Mouse (Mus musculus): Measurements from ENCODE around the gene Car1.

DNA sequence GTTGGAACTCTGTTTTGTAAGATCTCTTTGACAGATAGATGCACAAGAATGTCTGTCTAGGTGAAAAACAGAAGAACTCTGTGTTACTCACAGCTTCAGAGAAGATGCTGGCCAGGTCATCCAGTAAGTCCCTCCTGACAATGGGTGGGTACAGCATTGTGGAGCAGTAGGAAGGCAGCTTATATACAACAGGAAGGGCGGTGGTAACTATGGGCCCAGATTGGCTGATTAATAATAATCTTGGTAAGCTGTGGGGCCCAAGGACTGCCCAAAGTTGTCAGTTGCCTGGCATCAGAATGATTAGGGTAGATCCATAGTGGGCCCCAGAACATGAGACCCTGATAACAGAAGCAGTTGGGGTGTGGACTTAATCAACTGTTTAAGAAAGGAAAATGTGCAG lies at the start of gene Car1:
- TF ChIP-seq POLR2A (IDR thresholded peaks at IDR 0.05; ENCODE audit: insufficient read length, low read depth) (no peak), USF1 (IDR thresholded peaks at IDR 0.05; ENCODE audit: low read depth) (no peak), E2F4 (IDR thresholded peaks at IDR 0.05; ENCODE audit: insufficient read depth) (no peak), MYOD1 (IDR thresholded peaks at IDR 0.05; ENCODE audit: control insufficient read depth in 1 of 3, insufficient read length in 2 of 3, low read depth in 2 of 3) (no peak), MYOG (IDR thresholded peaks at IDR 0.05; ENCODE audit: control insufficient read depth in 1 of 3, insufficient read depth in 1 of 3, insufficient read length in 2 of 3, low read depth in 2 of 3) (no peak), MAX (IDR thresholded peaks at IDR 0.05; ENCODE audit: low read depth) (no peak), TCF12 (IDR thresholded peaks at IDR 0.05; ENCODE audit: insufficient read depth, poor library complexity, severe bottlenecking) (no peak)
